Mouse (Mus musculus) megakaryocyte, adult 5-6 weeks (primary cell): ENCODE data around the gene Nedd1. TPM values are rescaled to one million over a fixed set of nuclear protein-coding genes. Genes with fewer than 3 reads are reported as not detected.

ENCODE experiments used
- ATAC-seq: 2 replicates; pipeline ENCODE4 v1.8.0; 2016; ENCODE audit warnings: mild to moderate bottlenecking, inconsistent platforms; ENCODE audit not compliant: poor library complexity, severe bottlenecking
- total RNA-seq, 2 experiments: library from RNA; stranded (forward) in 1 of 2; stranded (reverse) in 1 of 2; fragments of 153-499, 151-499 nt in 1 of 2; fragments of 221-1000, 200-1000 nt in 1 of 2; gene quantifications; 2 replicates each; pipeline versions ENCODE4 v1.2.3 to v1.2.4; 2015 to 2017

Gene Nedd1
- total RNA-seq (2015) (26.3 and 28.2 TPM in 2 replicates), total RNA-seq (2017) (25.4 and 30.2 TPM in 2 replicates)

GRCm38 (mm10) chr10:92721771-92722619 lies at the start of gene Nedd1:
Gene Nedd1 (minus strand): TSS chr10:92722420.
- peak; percentile 97 for ATAC-seq

- ATAC-seq, result no peak
Measured at GRCm38 (mm10) chr10:92754359-92754758, 32.1 kb upstream of the Nedd1 start.

GRCm38 (mm10) chr10:92730339-92730738 lies 8.1 kb upstream of the Nedd1 start:
- ATAC-seq, result no peak

- ATAC-seq, result no peak
Measured at GRCm38 (mm10) chr10:92728723-92729122, 6.5 kb upstream of the Nedd1 start.

GRCm38 (mm10) chr10:92722620-92722988 lies 384 bp upstream of the Nedd1 start:
- no peak for ATAC-seq

GRCm38 (mm10) chr10:92699032-92699431 lies 23.2 kb downstream of the Nedd1 start:
- ATAC-seq, result no peak

GRCm38 (mm10) chr10:92675056-92675455 lies 47.2 kb downstream of the Nedd1 start:
- ATAC-seq, result no peak

- ATAC-seq, result no peak
Measured at GRCm38 (mm10) chr10:92671906-92672305, 50.3 kb downstream of the Nedd1 start.

GRCm38 (mm10) chr10:92665287-92665686 lies 56.9 kb downstream of the Nedd1 start:
- no peak for ATAC-seq

- no peak for ATAC-seq
Measured at GRCm38 (mm10) chr10:92653266-92653665, 69.0 kb downstream of the Nedd1 start.

- ATAC-seq, result no peak
Measured at GRCm38 (mm10) chr10:92652399-92652920, 69.8 kb downstream of the Nedd1 start.

GRCm38 (mm10) chr10:92651266-92651665 lies 71.0 kb downstream of the Nedd1 start:
- no peak for ATAC-seq

GRCm38 (mm10) chr10:92649096-92649495 lies 73.1 kb downstream of the Nedd1 start:
- no peak for ATAC-seq

- ATAC-seq, result no peak
Measured at GRCm38 (mm10) chr10:92647691-92648090, 74.5 kb downstream of the Nedd1 start.

GRCm38 (mm10) chr10:92643995-92644394 lies 78.2 kb downstream of the Nedd1 start:
- ATAC-seq, result no peak

- ATAC-seq, result no peak
Measured at GRCm38 (mm10) chr10:92641032-92641431, 81.2 kb downstream of the Nedd1 start.
